Mouse (Mus musculus): Measurements from ENCODE around the gene Ptprcap. TPM values are rescaled to one million over a fixed set of nuclear protein-coding genes. Genes with fewer than 3 reads are reported as not detected.
A peak's percentile ranks its signal among the peaks of the same experiment; 100 is the strongest.

Gene Ptprcap
- polyA plus RNA-seq, 1 experiment from 2014 or later: 1.3 TPM

DNA sequence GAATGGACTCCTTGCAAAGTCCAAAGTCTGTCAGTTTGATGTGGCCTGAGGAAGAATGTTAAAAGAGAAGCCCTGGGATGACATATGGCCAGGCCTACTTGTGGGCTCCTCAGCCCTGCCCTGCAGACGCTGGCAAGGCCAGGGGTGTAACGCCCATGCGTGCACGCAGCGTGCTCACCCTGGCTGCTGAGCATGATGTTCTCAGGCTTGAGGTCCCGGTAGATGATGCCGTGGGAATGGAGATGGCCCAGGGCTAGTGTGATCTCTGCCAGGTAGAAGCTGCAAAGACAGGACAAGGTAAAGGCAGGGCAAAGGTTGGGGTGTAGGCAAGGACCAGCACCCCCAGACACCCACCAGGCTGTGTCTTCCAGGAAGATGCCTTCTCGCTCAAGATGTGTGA, 5.6 kb downstream of the Ptprcap start:
- WGBS: 92% methylated on average over 8 of the region's 8 CpGs
- H3K9me3 ChIP-seq (replicated peaks; ENCODE audit: control insufficient read depth, low read length): no peaks in the 10 kb centered on the region
- DNase-seq (ENCODE audit: low spot score) (no peak), ATAC-seq (replicated peaks; ENCODE audit: insufficient number of reproducible peaks, low FRiP score, low TSS enrichment, low read depth) (no peak)
- H3K9ac ChIP-seq (replicated peaks; ENCODE audit: low read length): no peak overlapping the region
- no peak overlapping the region for H3K4me2 ChIP-seq (ENCODE audit: low read depth, low read length)
- H3K4me3 ChIP-seq (ENCODE audit: low read depth, low read length): no peak overlapping the region
- no peak overlapping the region for H3K27ac ChIP-seq (replicated peaks; ENCODE audit: low read depth, low read length)
- H3K4me1 ChIP-seq (ENCODE audit: control insufficient read depth, insufficient read depth, low read length): no peaks in the 10 kb centered on the region
- no peaks in the 10 kb centered on the region for H3K27me3 ChIP-seq (ENCODE audit: control insufficient read depth, insufficient read depth, low read length)
- peaks cover 2% of the 10 kb centered on the region for H3K36me3 ChIP-seq (replicated peaks; ENCODE audit: control insufficient read depth, insufficient read depth, low read depth, low read length)

- Histone ChIP-seq H3K27me3 (ENCODE audit: control insufficient read depth, insufficient read depth, low read length) (no peaks in the 10 kb centered on the region), H3K9me3 (replicated peaks; ENCODE audit: control insufficient read depth, low read length) (no peaks in the 10 kb centered on the region), H3K9ac (replicated peaks; ENCODE audit: low read length) (peak within 1 kb of the TSS; percentile 74), H3K4me3 (ENCODE audit: low read depth, low read length) (peak within 1 kb of the TSS; percentile 75), H3K4me1 (ENCODE audit: control insufficient read depth, insufficient read depth, low read length) (no peaks in the 10 kb centered on the region), H3K36me3 (replicated peaks; ENCODE audit: control insufficient read depth, insufficient read depth, low read depth, low read length) (peaks cover 2% of the 10 kb centered on the region), H3K27ac (replicated peaks; ENCODE audit: low read depth, low read length) (no peak within 1 kb of the TSS), H3K4me2 (ENCODE audit: low read depth, low read length) (peak within 1 kb of the TSS; percentile 81)
- DNase-seq (ENCODE audit: low spot score) (peak; percentile 98), ATAC-seq (replicated peaks; ENCODE audit: insufficient number of reproducible peaks, low FRiP score, low TSS enrichment, low read depth) (peak; percentile 80)
- 6% methylated on average over 42 of the region's 42 CpGs for WGBS
These were observed 9.5 kb downstream of the Ptprcap start, which contains the start of gene Rps6kb2 for GRCm38 (mm10) chr19:4162646-4163542. Rps6kb2 (minus strand) TSS chr19:4163354.

DNA sequence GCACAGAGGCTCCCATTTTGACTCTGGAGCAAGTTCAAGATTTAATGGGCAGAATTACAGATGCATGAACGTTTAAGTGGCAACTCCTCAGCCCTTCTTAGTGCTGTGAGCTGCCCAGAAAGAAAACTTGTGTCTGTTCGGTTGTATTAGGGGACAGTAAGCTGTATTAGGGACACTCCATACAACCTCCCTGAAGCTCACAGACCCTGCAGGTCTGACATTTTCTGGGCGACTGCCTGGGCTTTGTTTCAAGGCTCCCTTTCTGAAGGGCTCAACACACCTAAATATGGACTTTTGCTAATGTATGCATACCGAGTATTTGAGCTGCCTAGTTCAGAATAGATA, 10.1 kb downstream of the Ptprcap start:
- Histone ChIP-seq H3K27me3 (ENCODE audit: control insufficient read depth, insufficient read depth, low read length) (no peaks in the 10 kb centered on the region), H3K36me3 (replicated peaks; ENCODE audit: control insufficient read depth, insufficient read depth, low read depth, low read length) (peaks cover 2% of the 10 kb centered on the region), H3K4me2 (ENCODE audit: low read depth, low read length) (peak overlapping the region; percentile 52), H3K9me3 (replicated peaks; ENCODE audit: control insufficient read depth, low read length) (no peaks in the 10 kb centered on the region), H3K4me3 (ENCODE audit: low read depth, low read length) (peak overlapping the region; percentile 75), H3K4me1 (ENCODE audit: control insufficient read depth, insufficient read depth, low read length) (no peaks in the 10 kb centered on the region), H3K9ac (replicated peaks; ENCODE audit: low read length) (peak overlapping the region; percentile 74), H3K27ac (replicated peaks; ENCODE audit: low read depth, low read length) (no peak overlapping the region)
- ATAC-seq (replicated peaks; ENCODE audit: insufficient number of reproducible peaks, low FRiP score, low TSS enrichment, low read depth) (0 out of 2 replicates have a peak, but pooled peaks have one; percentile 1), DNase-seq (ENCODE audit: low spot score) (no peak)
- whole genome bisulfite sequencing: 37% methylated on average over 4 of the region's 4 CpGs

DNA sequence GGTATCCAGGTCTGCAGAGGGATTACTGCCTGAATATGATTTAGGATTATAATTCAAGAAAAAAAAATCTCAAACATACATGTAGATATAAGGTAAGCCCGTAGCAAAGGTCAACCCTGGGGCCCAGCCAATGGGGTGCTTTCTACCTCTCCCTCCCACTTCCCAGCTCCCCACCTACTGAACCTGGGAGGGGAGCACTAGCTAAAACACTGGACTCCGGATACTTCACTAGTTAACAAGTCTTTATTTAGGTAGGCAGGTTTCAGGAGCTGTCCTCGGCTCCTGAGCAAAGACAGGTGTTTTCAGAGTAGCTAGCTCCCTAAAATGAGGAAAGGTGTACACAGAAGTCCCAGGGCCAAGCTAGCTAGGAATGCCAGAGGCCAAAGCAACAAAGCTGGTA, 10.7 kb downstream of the Ptprcap start:
- H3K27ac ChIP-seq (replicated peaks; ENCODE audit: low read depth, low read length): no peak overlapping the region
- WGBS: 83% methylated on average over 3 of the region's 3 CpGs
- no peaks in the 10 kb centered on the region for H3K27me3 ChIP-seq (ENCODE audit: control insufficient read depth, insufficient read depth, low read length)
- DNase-seq (ENCODE audit: low spot score) (no peak), ATAC-seq (replicated peaks; ENCODE audit: insufficient number of reproducible peaks, low FRiP score, low TSS enrichment, low read depth) (no peak)
- H3K36me3 ChIP-seq (replicated peaks; ENCODE audit: control insufficient read depth, insufficient read depth, low read depth, low read length): no peaks in the 10 kb centered on the region
- H3K9ac ChIP-seq (replicated peaks; ENCODE audit: low read length): no peak overlapping the region
- H3K4me1 ChIP-seq (ENCODE audit: control insufficient read depth, insufficient read depth, low read length): no peaks in the 10 kb centered on the region
- no peak overlapping the region for H3K4me3 ChIP-seq (ENCODE audit: low read depth, low read length)
- no peaks in the 10 kb centered on the region for H3K9me3 ChIP-seq (replicated peaks; ENCODE audit: control insufficient read depth, low read length)
- no peak overlapping the region for H3K4me2 ChIP-seq (ENCODE audit: low read depth, low read length)

DNA sequence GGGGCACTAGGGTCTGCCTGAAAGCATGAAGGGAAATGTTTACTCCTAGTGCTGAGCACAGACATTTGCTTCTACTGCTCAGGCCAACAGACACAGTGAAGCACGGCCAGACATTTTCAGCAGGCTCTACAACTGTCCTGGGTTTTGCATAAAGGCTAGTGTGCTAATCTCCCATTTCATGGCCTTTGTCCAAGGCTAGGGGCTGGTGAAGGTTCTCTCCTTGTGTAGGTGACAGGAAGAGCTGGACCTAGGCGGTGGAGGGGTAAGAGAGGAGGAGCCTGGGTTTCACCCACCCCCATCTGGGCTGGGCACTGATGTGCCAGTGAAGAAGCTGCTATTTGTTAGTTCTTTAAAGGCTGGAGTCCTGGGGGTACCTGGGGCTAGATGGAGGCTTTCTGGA, 11.3 kb downstream of the Ptprcap start:
- Histone ChIP-seq H3K27ac (replicated peaks; ENCODE audit: low read depth, low read length) (no peak overlapping the region), H3K4me1 (ENCODE audit: control insufficient read depth, insufficient read depth, low read length) (no peaks in the 10 kb centered on the region), H3K9ac (replicated peaks; ENCODE audit: low read length) (no peak overlapping the region), H3K27me3 (ENCODE audit: control insufficient read depth, insufficient read depth, low read length) (no peaks in the 10 kb centered on the region), H3K9me3 (replicated peaks; ENCODE audit: control insufficient read depth, low read length) (no peaks in the 10 kb centered on the region), H3K4me2 (ENCODE audit: low read depth, low read length) (no peak overlapping the region), H3K36me3 (replicated peaks; ENCODE audit: control insufficient read depth, insufficient read depth, low read depth, low read length) (no peaks in the 10 kb centered on the region), H3K4me3 (ENCODE audit: low read depth, low read length) (no peak overlapping the region)
- ATAC-seq (replicated peaks; ENCODE audit: insufficient number of reproducible peaks, low FRiP score, low TSS enrichment, low read depth): no peak
- 69% methylated on average over 2 of the region's 2 CpGs for WGBS
- no peak for DNase-seq (ENCODE audit: low spot score)

DNA sequence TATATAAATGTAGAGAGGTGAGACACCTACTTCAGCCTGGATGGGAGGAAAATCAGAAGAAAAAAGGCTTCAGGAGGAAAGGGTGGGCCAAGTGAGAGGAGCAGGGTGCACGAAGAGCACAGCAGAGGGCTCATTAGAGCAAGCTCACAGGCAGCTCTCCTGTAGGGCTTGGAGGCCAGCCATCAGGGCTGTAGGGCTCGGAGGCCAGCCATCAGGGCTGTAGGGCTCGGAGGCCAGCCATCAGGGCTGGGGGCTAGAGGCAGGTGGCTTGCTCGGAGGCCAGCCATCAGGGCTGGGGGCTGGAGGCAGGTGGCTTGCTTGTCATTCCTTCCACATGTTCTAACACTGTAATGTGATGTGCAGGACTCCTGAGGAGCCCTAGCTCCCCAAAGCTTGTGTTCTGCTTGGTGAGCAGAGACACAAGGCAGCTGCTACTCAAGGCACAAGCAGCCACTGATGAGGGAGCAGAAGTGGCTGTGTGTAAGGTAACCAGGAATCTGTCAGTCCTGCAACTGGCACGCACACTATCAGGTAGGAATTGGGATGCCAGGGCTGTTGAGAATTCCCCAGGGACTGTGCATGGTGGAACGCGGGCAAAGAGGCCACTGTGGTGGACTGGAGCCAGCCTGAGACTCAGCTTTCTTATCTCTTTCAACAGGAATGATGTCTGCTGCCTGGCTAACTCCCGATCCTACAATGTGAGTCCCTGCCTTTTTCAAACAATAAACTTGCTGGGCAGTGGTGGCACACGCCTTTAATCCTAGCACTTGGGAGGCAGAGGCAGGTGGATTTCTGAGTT, 13.5 kb downstream of the Ptprcap start:
- H3K27me3 ChIP-seq (ENCODE audit: control insufficient read depth, insufficient read depth, low read length): no peaks in the 10 kb centered on the region
- no peak for DNase-seq (ENCODE audit: low spot score)
- ATAC-seq (replicated peaks; ENCODE audit: insufficient number of reproducible peaks, low FRiP score, low TSS enrichment, low read depth): no peak
- no peak overlapping the region for H3K9ac ChIP-seq (replicated peaks; ENCODE audit: low read length)
- no peak overlapping the region for H3K27ac ChIP-seq (replicated peaks; ENCODE audit: low read depth, low read length)
- H3K9me3 ChIP-seq (replicated peaks; ENCODE audit: control insufficient read depth, low read length): no peaks in the 10 kb centered on the region
- WGBS: 81% methylated on average over 9 of the region's 9 CpGs
- H3K4me2 ChIP-seq (ENCODE audit: low read depth, low read length): no peak overlapping the region
- H3K4me3 ChIP-seq (ENCODE audit: low read depth, low read length): no peak overlapping the region
- H3K36me3 ChIP-seq (replicated peaks; ENCODE audit: control insufficient read depth, insufficient read depth, low read depth, low read length): no peaks in the 10 kb centered on the region
- H3K4me1 ChIP-seq (ENCODE audit: control insufficient read depth, insufficient read depth, low read length): peaks cover 6% of the 10 kb centered on the region; the same call in 1 of the 2 replicates

GRCm38 (mm10) chr19:4169378-4169784, 16.0 kb downstream of the Ptprcap start:
- peak; percentile 93 for ATAC-seq (replicated peaks; ENCODE audit: insufficient number of reproducible peaks, low FRiP score, low TSS enrichment, low read depth)
- Histone ChIP-seq H3K36me3 (replicated peaks; ENCODE audit: control insufficient read depth, insufficient read depth, low read depth, low read length) (no peaks in the 10 kb centered on the region), H3K4me2 (ENCODE audit: low read depth, low read length) (peak overlapping the region; percentile 86), H3K9ac (replicated peaks; ENCODE audit: low read length) (peak overlapping the region; percentile 72), H3K27me3 (ENCODE audit: control insufficient read depth, insufficient read depth, low read length) (no peaks in the 10 kb centered on the region), H3K27ac (replicated peaks; ENCODE audit: low read depth, low read length) (peak overlapping the region; percentile 54), H3K4me3 (ENCODE audit: low read depth, low read length) (peak overlapping the region; percentile 40), H3K9me3 (replicated peaks; ENCODE audit: control insufficient read depth, low read length) (no peaks in the 10 kb centered on the region), H3K4me1 (ENCODE audit: control insufficient read depth, insufficient read depth, low read length) (peaks cover 6% of the 10 kb centered on the region; the same call in 1 of the 2 replicates)
- DNase-seq (ENCODE audit: low spot score): peak; percentile 100
- under 1% methylated on average over 43 of the region's 43 CpGs for WGBS
